In the genomic region with DNA sequence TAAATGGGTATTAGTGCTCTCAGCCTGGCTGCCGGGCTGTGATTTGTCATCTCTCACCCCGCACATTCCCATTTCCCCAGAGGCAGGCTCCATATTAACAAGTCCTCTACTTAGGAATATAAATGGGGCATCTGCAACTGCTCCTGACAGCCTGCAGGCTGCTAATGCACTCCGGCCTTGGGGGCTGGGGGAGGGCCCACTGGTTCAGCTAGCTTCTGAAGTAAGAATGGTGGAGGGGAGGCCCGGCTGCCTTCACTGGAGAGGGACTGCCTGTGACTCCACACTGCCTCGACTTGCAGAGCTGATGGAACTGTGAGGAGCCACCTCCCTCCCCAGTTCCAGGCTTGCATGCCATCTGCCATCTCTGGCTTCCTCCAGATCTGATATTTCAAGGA, we compare ENCODE assay signal across 9 mouse cellular contexts. TPM values are rescaled to one million over a fixed set of nuclear protein-coding genes. Genes with fewer than 3 reads are reported as not detected.
DNase-seq lines count a peak whose midpoint lies in the region; ATAC-seq lines count a peak whose summit lies in the region.
"Had no signal": no experiment of that assay in that cellular context is flagged by ENCODE, and none has a peak within 500 bp of the region (broad histone marks: within the 10 kb centered on the region; RNA-seq: fewer than 3 reads in every experiment).

No protein-coding gene starts in this region.

- H3K4me1 ChIP-seq in lung, embryonic 16.5 days (replicated peaks; ENCODE audit: control insufficient read depth, insufficient read depth, low read length): peaks cover 10% of the 10 kb centered on the region
- H3K4me1 ChIP-seq in forebrain, embryonic 11.5 days (replicated peaks; ENCODE audit: control insufficient read depth, insufficient read depth, low read length): no peaks in the 10 kb centered on the region; the same call in 1 of the 2 replicates
- H3K4me1 ChIP-seq in hindbrain, embryonic 13.5 days (replicated peaks): peaks cover 39% of the 10 kb centered on the region
- H3K4me1 ChIP-seq in midbrain, embryonic 16.5 days (ENCODE audit: control insufficient read depth, insufficient read depth, low read length): peaks cover 14% of the 10 kb centered on the region; the same call in 1 of the 2 replicates

- H3K4me3 ChIP-seq in lung, embryonic 16.5 days (ENCODE audit: low read length): no peak overlapping the region
- H3K4me3 ChIP-seq in forebrain, embryonic 11.5 days (ENCODE audit: low read depth, low read length): no peak overlapping the region
- H3K4me3 ChIP-seq in hindbrain, embryonic 13.5 days: no peak overlapping the region
- no peak overlapping the region for H3K4me3 ChIP-seq in midbrain, embryonic 16.5 days (ENCODE audit: low read depth, low read length)

- WGBS in lung, embryonic 16.5 days: 19% methylated on average over 5 of the region's 5 CpGs
- 26% methylated on average over 5 of the region's 5 CpGs for WGBS in forebrain, embryonic 11.5 days
- whole genome bisulfite sequencing in hindbrain, embryonic 13.5 days: 14% methylated on average over 5 of the region's 5 CpGs
- WGBS in midbrain, embryonic 16.5 days: 9% methylated on average over 5 of the region's 5 CpGs

- no peak overlapping the region for H3K9ac ChIP-seq in lung, embryonic 16.5 days (ENCODE audit: low read length)
- no peak overlapping the region for H3K9ac ChIP-seq in forebrain, embryonic 11.5 days (ENCODE audit: low read length)
- peak overlapping the region; percentile 29 for H3K9ac ChIP-seq in hindbrain, embryonic 13.5 days
- no peak overlapping the region for H3K9ac ChIP-seq in midbrain, embryonic 16.5 days (ENCODE audit: low read depth, low read length)
- H3K9ac ChIP-seq: liver, embryonic 14.5 days had no signal

- H3K27ac ChIP-seq in lung, embryonic 16.5 days (ENCODE audit: low read length): peak overlapping the region; percentile 49
- H3K27ac ChIP-seq in forebrain, embryonic 11.5 days (ENCODE audit: low read depth, low read length): no peak overlapping the region
- H3K27ac ChIP-seq in hindbrain, embryonic 13.5 days: peak overlapping the region; percentile 64
- no peak overlapping the region for H3K27ac ChIP-seq in midbrain, embryonic 16.5 days (ENCODE audit: low read length)
- H3K27ac ChIP-seq: liver, embryonic 14.5 days had no signal

- ATAC-seq in lung, embryonic 16.5 days (ENCODE audit: low read depth): peak; percentile 71
- ATAC-seq in forebrain, embryonic 11.5 days (replicated peaks; ENCODE audit: low FRiP score): no peak
- peak; percentile 44; the same call in 1 of the 2 replicates for ATAC-seq in hindbrain, embryonic 13.5 days (ENCODE audit: low FRiP score)
- ATAC-seq in midbrain, embryonic 16.5 days: peak; percentile 51; the same call in 1 of the 2 replicates

- peaks cover 9% of the 10 kb centered on the region for H3K27me3 ChIP-seq in lung, embryonic 16.5 days (ENCODE audit: control insufficient read depth, insufficient read depth, low read depth, low read length)
- H3K27me3 ChIP-seq in forebrain, embryonic 11.5 days (ENCODE audit: control insufficient read depth, insufficient read depth, low read length): peaks cover 7% of the 10 kb centered on the region
- H3K27me3 ChIP-seq in hindbrain, embryonic 13.5 days: 0 out of 2 replicates have a peak, but pooled peaks cover 4% of the 10 kb centered on the region
- no peaks in the 10 kb centered on the region for H3K27me3 ChIP-seq in midbrain, embryonic 16.5 days (ENCODE audit: control insufficient read depth, insufficient read depth, low read depth, low read length)

- no peaks in the 10 kb centered on the region for H3K36me3 ChIP-seq in lung, embryonic 16.5 days (ENCODE audit: control insufficient read depth, insufficient read depth, low read length)
- no peaks in the 10 kb centered on the region for H3K36me3 ChIP-seq in forebrain, embryonic 11.5 days (ENCODE audit: control insufficient read depth, insufficient read depth, low read length)
- no peaks in the 10 kb centered on the region for H3K36me3 ChIP-seq in hindbrain, embryonic 13.5 days
- H3K36me3 ChIP-seq in midbrain, embryonic 16.5 days (ENCODE audit: control insufficient read depth, insufficient read depth, low read length): no peaks in the 10 kb centered on the region

- H3K9me3 ChIP-seq in lung, embryonic 16.5 days (ENCODE audit: control insufficient read depth, low read length): no peaks in the 10 kb centered on the region
- no peaks in the 10 kb centered on the region for H3K9me3 ChIP-seq in forebrain, embryonic 11.5 days (ENCODE audit: control insufficient read depth, low read length)
- H3K9me3 ChIP-seq in hindbrain, embryonic 13.5 days: no peaks in the 10 kb centered on the region
- no peaks in the 10 kb centered on the region for H3K9me3 ChIP-seq in midbrain, embryonic 16.5 days (replicated peaks; ENCODE audit: control insufficient read depth, low read length, poor library complexity, severe bottlenecking)

- no peak for DNase-seq in lung, adult 18-20 months
- peak; percentile 61 for DNase-seq in forebrain, embryonic 11.5 days (ENCODE audit: low spot score)
- no peak for DNase-seq in Muller cell, postnatal 12 days (ENCODE audit: inconsistent ontology term)
- no peak for DNase-seq in testis, postnatal 10 days (ENCODE audit: low spot score)

- H3K4me2 ChIP-seq in lung, embryonic 16.5 days (ENCODE audit: low read depth, low read length): no peak overlapping the region
- H3K4me2 ChIP-seq in forebrain, embryonic 11.5 days (ENCODE audit: low read depth, low read length, severe bottlenecking): no peak overlapping the region
- no peak overlapping the region for H3K4me2 ChIP-seq in hindbrain, embryonic 13.5 days
- no peak overlapping the region for H3K4me2 ChIP-seq in midbrain, embryonic 16.5 days (ENCODE audit: low read length)
- H3K4me2 ChIP-seq: heart, embryonic 11.5 days had no signal

RNA-seq across cellular contexts. Expression of a gene that starts 33.5 kb away (rescaled TPM):
- polyA plus RNA-seq in lung, embryonic 16.5 days (2015; fragmentation: Nextera tagmentation; extraction: Ambion mirVana): not detected in 2 replicates
- polyA plus RNA-seq in forebrain, embryonic 11.5 days (2014; fragmentation: Nextera tagmentation; extraction: Ambion mirVana): not detected in 2 replicates
- polyA plus RNA-seq in hindbrain, embryonic 13.5 days (2015; fragmentation: Nextera tagmentation; extraction: Ambion mirVana): not detected in 2 replicates
- polyA plus RNA-seq in midbrain, embryonic 16.5 days (2015; fragmentation: Nextera tagmentation; extraction: Ambion mirVana): not detected in 2 replicates
- polyA plus RNA-seq: heart, embryonic 11.5 days; liver, embryonic 14.5 days had no signal

Comparison
In these comparisons a context has a peak if more than half of its experiments do, and no peak if none do; other contexts are left out.
1. H3K27ac ChIP-seq: peak in lung, embryonic 16.5 days (single experiment) and hindbrain, embryonic 13.5 days (single experiment); none in forebrain, embryonic 11.5 days (single experiment) and midbrain, embryonic 16.5 days (single experiment).